Mouse (Mus musculus) limb, embryonic 11.5 days (tissue): ENCODE measurements around the gene Sar1b. TPM values are rescaled to one million over a fixed set of nuclear protein-coding genes. Genes with fewer than 3 reads are reported as not detected.

Source experiments
- ATAC-seq: fragments of 200-750 bp; cut with Nextera tagmentation; 2 replicates; pipeline ENCODE4 v1.8.0; 2017; ENCODE audit warnings: low read depth; ENCODE audit not compliant: insufficient number of reproducible peaks, low FRiP score, low TSS enrichment
- DNase-seq: peaks from one replicate; pipeline ENCODE4 v3.0.0-alpha.2; 2015; ENCODE audit warnings: low spot score
- H3K27ac ChIP-seq: fragments of 300-500 bp; sonication (generic); replicated peaks from 2 replicates; pipeline ENCODE4 v1.5.1; 2014; ENCODE audit warnings: low read depth, mild to moderate bottlenecking, low read length
- H3K27me3 ChIP-seq: fragments of 300-500 bp; sonication (generic); 2 replicates; pipeline ENCODE4 v1.6.1; 2014; ENCODE audit warnings: mild to moderate bottlenecking, low read length, mixed read lengths; ENCODE audit not compliant: control insufficient read depth, insufficient read depth
- H3K36me3 ChIP-seq: fragments of 300-500 bp; sonication (generic); 2 replicates; pipeline ENCODE4 v1.6.1; 2014; ENCODE audit warnings: mild to moderate bottlenecking, low read length, moderate library complexity, mixed read lengths; ENCODE audit not compliant: control insufficient read depth, insufficient read depth
- H3K4me1 ChIP-seq: fragments of 300-500 bp; sonication (generic); 2 replicates; pipeline ENCODE4 v1.6.1; 2014; ENCODE audit warnings: low read length, mixed read lengths; ENCODE audit not compliant: control insufficient read depth, insufficient read depth
- H3K4me2 ChIP-seq: fragments of 300-500 bp; sonication (generic); 2 replicates; pipeline ENCODE4 v1.6.1; 2014; ENCODE audit warnings: low read depth, mild to moderate bottlenecking, moderate library complexity; ENCODE audit not compliant: severe bottlenecking
- H3K4me3 ChIP-seq: fragments of 300-500 bp; sonication (generic); 2 replicates; pipeline ENCODE4 v1.5.1; 2014; ENCODE audit warnings: low read depth, low read length
- H3K9ac ChIP-seq: fragments of 300-500 bp; sonication (generic); 2 replicates; pipeline ENCODE4 v1.6.1; 2014; ENCODE audit warnings: mild to moderate bottlenecking, low read length
- H3K9me3 ChIP-seq: fragments of 300-500 bp; sonication (generic); 2 replicates; pipeline ENCODE4 v1.6.1; 2016; ENCODE audit warnings: low read length; ENCODE audit not compliant: control insufficient read depth
- WGBS: fragments of 180-500 bp; shearing (Covaris S2); extraction: QIAGEN DNeasy Blood & Tissue Kit; methylation state at CpG from one replicate; pipeline ENCODE4 v1.1.7; 2014; 5-methylcytosine and 5-hydroxymethylcytosine counted together
- polyA plus RNA-seq: library from polyadenylated mRNA; unstranded; fragments of >200 nt; fragmentation: Nextera tagmentation; extraction: Ambion mirVana; gene quantifications from 2 replicates; pipeline ENCODE4 v1.2.1, GENCODE M21; 2014

Gene Sar1b
- polyA plus RNA-seq, 1 experiment from 2014 or later = 89.5 TPM

DNA sequence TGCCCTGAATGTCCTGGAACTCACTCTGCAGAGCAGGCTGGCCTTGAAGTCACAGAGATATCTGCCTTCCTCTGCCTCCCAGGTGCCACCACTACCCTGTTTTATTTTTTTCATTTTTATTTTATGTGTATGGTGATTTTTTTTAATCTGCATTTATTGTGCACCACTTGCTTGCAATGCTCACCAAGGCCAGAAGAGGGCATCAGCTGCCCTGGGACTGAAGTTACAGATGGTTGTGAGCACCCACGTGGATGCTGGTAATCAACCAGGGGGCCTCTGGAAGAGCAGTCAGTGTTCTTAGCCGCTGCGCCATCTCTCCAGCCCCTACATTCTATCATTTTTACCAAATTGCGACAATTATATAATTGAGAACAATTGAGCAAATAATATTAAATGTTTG is 47.7 kb downstream of the Sar1b start:
- Histone ChIP-seq H3K9ac (no peak overlapping the region), H3K4me3 (no peak overlapping the region), H3K4me2 (no peak overlapping the region), H3K4me1 (peaks cover 3% of the 10 kb centered on the region; the same call in 1 of the 2 replicates), H3K27ac (no peak overlapping the region), H3K9me3 (no peaks in the 10 kb centered on the region), H3K36me3 (no peaks in the 10 kb centered on the region; the same call in 1 of the 2 replicates), H3K27me3 (no peaks in the 10 kb centered on the region)
- 85% methylated on average over 4 of the region's 4 CpGs for WGBS
- no peak for ATAC-seq
- DNase-seq = no peak

DNA sequence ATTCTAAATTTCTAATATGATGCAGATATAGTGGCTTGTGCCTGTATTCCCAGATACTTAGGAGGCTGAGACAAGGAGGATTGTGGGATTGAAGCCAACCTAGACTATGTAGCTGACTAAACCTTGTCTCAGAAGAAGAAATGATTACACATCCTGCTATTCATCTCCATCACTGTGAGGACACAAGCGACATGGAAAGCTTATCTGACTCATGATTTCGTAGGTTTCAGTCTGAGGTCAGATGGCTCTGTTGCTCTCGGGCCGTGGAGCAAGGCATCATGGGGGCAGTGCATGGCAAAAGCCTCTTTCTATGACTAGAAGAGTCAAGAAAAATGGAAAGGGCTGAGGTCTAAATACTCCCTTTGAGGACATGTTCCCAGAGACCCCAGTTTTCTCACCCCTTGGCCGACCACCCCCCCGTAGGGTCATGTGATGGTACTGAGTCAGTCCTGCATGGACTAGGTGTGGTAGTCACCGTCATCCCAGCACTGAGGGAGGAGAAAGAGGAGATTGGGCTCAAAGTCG is 48.6 kb downstream of the Sar1b start:
- no peak overlapping the region for H3K4me2 ChIP-seq
- no peak overlapping the region for H3K9ac ChIP-seq
- 88% methylated on average over 8 of the region's 8 CpGs for WGBS
- H3K27ac ChIP-seq = no peak overlapping the region
- DNase-seq (no peak), ATAC-seq (no peak)
- no peaks in the 10 kb centered on the region for H3K9me3 ChIP-seq
- H3K36me3 ChIP-seq = no peaks in the 10 kb centered on the region; the same call in 1 of the 2 replicates
- no peaks in the 10 kb centered on the region for H3K27me3 ChIP-seq
- no peak overlapping the region for H3K4me3 ChIP-seq
- H3K4me1 ChIP-seq = peaks cover 3% of the 10 kb centered on the region; the same call in 1 of the 2 replicates

DNA sequence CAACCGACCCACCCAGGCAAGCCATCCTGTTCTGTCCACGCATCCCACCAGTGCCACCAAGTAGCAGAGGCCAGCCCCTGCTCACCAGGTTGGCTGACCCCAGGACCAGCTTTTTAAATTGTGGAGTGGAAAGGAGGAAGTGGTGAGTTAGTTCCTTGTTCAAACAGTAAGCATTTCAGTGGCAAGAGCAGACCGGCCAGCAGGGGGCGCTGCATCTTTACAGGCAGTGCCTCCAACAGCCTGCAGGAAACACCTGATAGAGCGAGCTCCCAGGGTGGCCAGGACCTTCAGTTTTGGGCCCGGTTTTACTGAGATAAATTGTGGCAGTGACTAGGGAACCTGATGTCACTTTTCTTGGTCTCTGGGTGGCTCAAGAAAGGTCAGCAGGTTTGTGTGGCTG is 54.3 kb downstream of the Sar1b start:
- WGBS = 37% methylated on average over 6 of the region's 6 CpGs
- H3K9ac ChIP-seq = no peak overlapping the region
- H3K27ac ChIP-seq = no peak overlapping the region
- peak; percentile 94 for DNase-seq
- ATAC-seq = no peak
- H3K36me3 ChIP-seq = no peaks in the 10 kb centered on the region; the same call in 1 of the 2 replicates
- no peak overlapping the region for H3K4me2 ChIP-seq
- H3K9me3 ChIP-seq = no peaks in the 10 kb centered on the region
- no peaks in the 10 kb centered on the region for H3K27me3 ChIP-seq
- no peaks in the 10 kb centered on the region for H3K4me1 ChIP-seq
- no peak overlapping the region for H3K4me3 ChIP-seq

DNA sequence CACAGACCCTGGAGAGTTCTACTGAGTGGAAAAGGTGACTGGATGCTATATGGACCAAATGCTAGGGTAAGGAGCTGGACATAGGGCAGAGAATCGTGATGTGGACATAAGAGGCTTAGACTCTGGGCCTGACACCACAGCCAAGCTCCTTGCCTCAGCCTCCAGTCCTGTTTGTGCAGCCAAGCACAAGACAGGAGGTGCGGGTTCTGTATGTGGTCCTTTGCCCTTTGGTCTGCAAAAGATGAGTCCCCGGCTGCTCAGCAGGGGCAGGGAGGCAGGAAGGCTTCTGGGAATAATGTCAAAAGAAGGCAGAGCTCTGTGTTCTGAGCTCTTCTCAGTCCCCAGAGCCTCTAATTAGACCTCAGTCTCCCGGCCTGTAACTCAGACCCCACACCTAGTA is 55.4 kb downstream of the Sar1b start:
- DNase-seq = no peak
- H3K4me3 ChIP-seq = no peak overlapping the region
- no peak overlapping the region for H3K9ac ChIP-seq
- H3K9me3 ChIP-seq = no peaks in the 10 kb centered on the region
- no peaks in the 10 kb centered on the region; the same call in 1 of the 2 replicates for H3K36me3 ChIP-seq
- H3K27me3 ChIP-seq = no peaks in the 10 kb centered on the region
- 82% methylated on average over 4 of the region's 4 CpGs for WGBS
- no peak overlapping the region for H3K27ac ChIP-seq
- no peaks in the 10 kb centered on the region for H3K4me1 ChIP-seq
- ATAC-seq = no peak
- no peak overlapping the region for H3K4me2 ChIP-seq

DNA sequence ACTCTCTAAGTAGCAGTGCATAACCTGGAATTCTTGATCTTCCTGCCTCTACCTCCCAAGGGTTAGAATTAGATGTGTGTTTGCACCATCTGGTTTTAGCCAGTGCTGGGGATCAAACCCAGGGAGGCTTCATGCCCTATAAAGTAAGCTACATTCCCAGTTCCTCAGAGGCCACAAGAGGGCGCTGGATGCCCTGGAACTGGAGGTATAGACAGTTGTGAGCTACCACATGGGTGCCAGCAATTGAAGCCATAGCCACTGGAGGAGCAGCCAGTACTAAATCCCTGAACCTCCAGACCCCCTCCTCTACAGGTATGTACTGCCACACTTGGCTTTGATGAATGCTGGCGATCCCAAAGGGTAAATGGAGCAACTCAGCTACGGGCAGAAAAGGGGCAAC is 56.5 kb downstream of the Sar1b start:
- DNase-seq (peak; percentile 51), ATAC-seq (no peak)
- H3K27ac ChIP-seq = no peak overlapping the region
- no peaks in the 10 kb centered on the region for H3K27me3 ChIP-seq
- no peaks in the 10 kb centered on the region for H3K9me3 ChIP-seq
- H3K4me3 ChIP-seq = no peak overlapping the region
- no peaks in the 10 kb centered on the region for H3K36me3 ChIP-seq
- H3K4me1 ChIP-seq = no peaks in the 10 kb centered on the region
- 68% methylated on average over 3 of the region's 3 CpGs for WGBS
- no peak overlapping the region for H3K9ac ChIP-seq
- H3K4me2 ChIP-seq = no peak overlapping the region

DNA sequence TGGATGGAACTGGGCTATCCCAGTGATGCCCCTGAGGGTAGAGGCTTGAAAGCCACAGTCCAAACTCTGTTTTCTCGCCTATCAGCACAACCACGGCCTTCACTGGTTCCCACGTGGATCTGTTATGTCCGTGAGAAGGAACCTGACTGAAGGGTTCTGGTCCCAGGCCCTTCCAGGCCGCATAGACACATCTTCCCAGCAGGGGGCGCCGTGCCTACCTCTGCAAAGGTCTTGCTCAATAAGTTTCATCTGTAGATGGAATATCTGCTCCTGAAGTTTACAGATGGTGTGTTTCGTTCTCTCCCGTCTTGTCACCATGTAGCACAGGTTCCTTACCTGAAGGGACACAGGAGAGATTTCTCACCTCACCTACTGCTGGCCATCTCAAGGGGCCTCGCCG is 57.4 kb downstream of the Sar1b start:
- Histone ChIP-seq H3K9ac (no peak overlapping the region), H3K4me3 (no peak overlapping the region), H3K9me3 (no peaks in the 10 kb centered on the region), H3K4me1 (no peaks in the 10 kb centered on the region), H3K4me2 (no peak overlapping the region), H3K27me3 (no peaks in the 10 kb centered on the region), H3K27ac (no peak overlapping the region), H3K36me3 (no peaks in the 10 kb centered on the region)
- WGBS = 46% methylated on average over 11 of the region's 11 CpGs
- ATAC-seq (no peak), DNase-seq (peak; percentile 85)

DNA sequence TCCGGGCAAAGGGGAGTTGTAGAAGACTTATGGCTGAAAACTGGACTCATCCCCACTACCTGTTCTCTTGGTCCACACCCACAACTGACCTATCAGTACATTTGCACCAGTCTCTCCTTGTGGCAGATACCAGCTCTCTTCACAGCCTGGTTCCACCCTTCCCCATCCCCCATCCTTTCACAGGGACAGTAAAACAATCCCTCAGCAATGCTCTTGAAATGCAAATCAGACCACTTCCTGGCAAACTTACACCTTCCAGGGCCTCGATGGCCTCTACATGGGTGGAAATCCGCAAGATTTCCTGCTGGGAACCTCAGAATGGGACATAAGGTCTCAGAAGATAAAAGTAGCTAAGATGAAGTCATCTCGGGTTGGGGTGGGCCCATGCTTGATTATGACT is 59.2 kb downstream of the Sar1b start:
- Histone ChIP-seq H3K4me1 (no peaks in the 10 kb centered on the region), H3K27ac (no peak overlapping the region), H3K9me3 (no peaks in the 10 kb centered on the region), H3K9ac (no peak overlapping the region), H3K4me3 (no peak overlapping the region), H3K4me2 (no peak overlapping the region), H3K36me3 (no peaks in the 10 kb centered on the region), H3K27me3 (no peaks in the 10 kb centered on the region)
- 26% methylated on average over 4 of the region's 4 CpGs for WGBS
- ATAC-seq (no peak), DNase-seq (no peak)

DNA sequence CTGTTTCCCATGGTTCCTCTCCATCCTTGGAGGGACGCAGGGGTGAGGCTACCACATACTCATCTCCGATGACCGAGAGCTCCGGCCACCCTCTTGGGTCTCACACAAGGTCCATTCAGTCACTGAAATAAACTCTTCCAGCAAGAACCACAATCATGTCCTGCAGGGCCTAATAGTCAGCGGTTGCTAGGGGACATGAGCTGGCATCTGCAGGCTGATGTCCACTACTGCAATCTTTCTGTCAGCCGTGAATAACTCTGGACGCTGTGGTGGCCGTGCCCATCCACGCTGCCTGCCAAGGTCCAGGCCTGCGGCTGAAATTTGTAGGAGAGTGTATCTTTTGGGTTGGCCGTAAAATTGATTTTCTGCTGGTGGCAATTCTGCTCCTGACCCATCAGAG is 59.8 kb downstream of the Sar1b start:
- Histone ChIP-seq H3K36me3 (no peaks in the 10 kb centered on the region), H3K27me3 (no peaks in the 10 kb centered on the region), H3K4me2 (no peak overlapping the region), H3K4me1 (no peaks in the 10 kb centered on the region), H3K9ac (no peak overlapping the region), H3K9me3 (no peaks in the 10 kb centered on the region), H3K27ac (no peak overlapping the region), H3K4me3 (no peak overlapping the region)
- ATAC-seq = no peak
- 80% methylated on average over 11 of the region's 11 CpGs for WGBS
- DNase-seq = no peak
